Mouse (Mus musculus) hindbrain, postnatal 0 days (tissue): ENCODE results near the gene Zfp120. TPM values are rescaled to one million over a fixed set of nuclear protein-coding genes. Genes with fewer than 3 reads are reported as not detected.
"Not testable (repeated sequence)": the region's sequence is repeated elsewhere in the genome, so short reads cannot be mapped to it uniquely, and the experiment has no call there.

ENCODE experiments used
- ATAC-seq: fragments of 200-750 bp; cut with Nextera tagmentation; 2 replicates; pipeline ENCODE4 v1.8.0; 2017; ENCODE audit warnings: mild to moderate bottlenecking, moderate TSS enrichment, moderate library complexity
- DNase-seq: peaks from one replicate; pipeline ENCODE4 v3.0.0-alpha.2; 2015; ENCODE audit warnings: low spot score
- H3K27ac ChIP-seq: fragments of 300-500 bp; sonication (generic); 2 replicates; pipeline ENCODE4 v1.5.1; 2014; ENCODE audit warnings: mild to moderate bottlenecking
- H3K27me3 ChIP-seq: fragments of 300-500 bp; sonication (generic); 2 replicates; pipeline ENCODE4 v1.6.1; 2014; ENCODE audit warnings: low read length, mixed read lengths; ENCODE audit not compliant: insufficient read depth
- H3K36me3 ChIP-seq: fragments of 300-500 bp; sonication (generic); 2 replicates; pipeline ENCODE4 v1.6.1; 2014; ENCODE audit warnings: low read length, mixed read lengths; ENCODE audit not compliant: insufficient read depth
- H3K4me1 ChIP-seq: fragments of 300-500 bp; sonication (generic); 2 replicates; pipeline ENCODE4 v1.6.1; 2014; ENCODE audit warnings: antibody characterized with exemption, low read length, mixed read lengths; ENCODE audit not compliant: insufficient read depth
- H3K4me2 ChIP-seq: fragments of 300-500 bp; sonication (generic); 2 replicates; pipeline ENCODE4 v1.6.1; 2014; ENCODE audit warnings: low read depth, mild to moderate bottlenecking, low read length, moderate library complexity, mixed read lengths
- H3K4me3 ChIP-seq: fragments of 300-500 bp; sonication (generic); 2 replicates; pipeline ENCODE4 v1.5.1; 2014; ENCODE audit warnings: low read length
- H3K9ac ChIP-seq: fragments of 300-500 bp; sonication (generic); replicated peaks from 2 replicates; pipeline ENCODE4 v1.6.1; 2014; ENCODE audit warnings: mild to moderate bottlenecking, low read length, moderate library complexity, mixed read lengths
- H3K9me3 ChIP-seq: fragments of 300-500 bp; sonication (generic); 2 replicates; pipeline ENCODE4 v1.6.1; 2016; ENCODE audit warnings: low read length, mixed read lengths
- CTCF ChIP-seq: IDR thresholded peaks from 2 replicates; pipeline ENCODE4 v1.5.1; 2016; ENCODE audit warnings: antibody characterized with exemption, control low read depth, low read depth
- WGBS: fragments of 180-500 bp; shearing (Covaris S2); extraction: QIAGEN DNeasy Blood & Tissue Kit; methylation state at CpG from one replicate; pipeline ENCODE4 v1.1.7; 2014; 5-methylcytosine and 5-hydroxymethylcytosine counted together
- polyA plus RNA-seq: library from polyadenylated mRNA; unstranded; fragments of >200 nt; fragmentation: Nextera tagmentation; extraction: Ambion mirVana; gene quantifications from 2 replicates; pipeline ENCODE4 v1.2.1, GENCODE M21; 2015
- total RNA-seq: library from RNA; depleted of rRNA; stranded (reverse); fragments of >200 nt; gene quantifications from 2 replicates; pipeline ENCODE4 v1.2.3, GENCODE M21; 2014; rRNA removed

The Zfp120 gene
- total and polyA plus RNA-seq, 2 experiments from 2014 or later, result 3.4 to 5.6 TPM

GRCm38 (mm10) chr2:150111247-150111912 is 25.1 kb downstream of the Zfp120 start:
- Histone ChIP-seq H3K27ac (no peak overlapping the region), H3K4me1 (no peaks in the 10 kb centered on the region), H3K9me3 (peaks cover 19% of the 10 kb centered on the region; the same call in 1 of the 2 replicates), H3K4me2 (no peak overlapping the region), H3K27me3 (no peaks in the 10 kb centered on the region), H3K9ac (no peak overlapping the region), H3K4me3 (no peak overlapping the region), H3K36me3 (peaks cover 10% of the 10 kb centered on the region)
- WGBS, result 85% methylated on average over 10 of the region's 10 CpGs
- TF ChIP-seq CTCF, result no peak
- ATAC-seq, result no peak
- DNase-seq, result no peak

GRCm38 (mm10) chr2:150099618-150100017 is 36.9 kb downstream of the Zfp120 start:
- H3K4me2 ChIP-seq, H3K27ac ChIP-seq, H3K36me3 ChIP-seq, H3K9me3 ChIP-seq, H3K9ac ChIP-seq, H3K27me3 ChIP-seq, H3K4me1 ChIP-seq, H3K4me3 ChIP-seq: not testable (repeated sequence)
- WGBS, result 16% methylated on average over 2 of the region's 2 CpGs
- DNase-seq, result peak; percentile 85
- ATAC-seq, result peak; percentile 62; the same call in 1 of the 2 replicates
- TF ChIP-seq CTCF, result peak; percentile 61

Other genes starting within 250 kb of the Zfp120 start
- not detected in 2 replicates for gene Gm10770, start 43.0 kb upstream of the Zfp120 start, total RNA-seq
- gene Gm10770, start 43.0 kb upstream of the Zfp120 start, polyA plus RNA-seq, result not detected in 2 replicates
- gene Gm14139, start 45.0 kb upstream of the Zfp120 start, total RNA-seq, result not detected in 2 replicates
- gene Gm14139, start 45.0 kb upstream of the Zfp120 start, polyA plus RNA-seq, result not detected in 2 replicates
- 3.2 and 5.0 TPM in 2 replicates for gene Zfp937, start 81.4 kb upstream of the Zfp120 start, total RNA-seq
- gene Zfp937, start 81.4 kb upstream of the Zfp120 start, polyA plus RNA-seq, result 6.2 and 6.9 TPM in 2 replicates
- 0.18 TPM in 1 of 2 replicates, not detected in the other for gene Gm21994, start 118.9 kb upstream of the Zfp120 start, total RNA-seq
- 2.2 and 2.8 TPM in 2 replicates for gene Gm21994, start 118.9 kb upstream of the Zfp120 start, polyA plus RNA-seq
- not detected in 2 replicates for gene Gm14124, start 120.8 kb upstream of the Zfp120 start, total RNA-seq
- gene Gm14124, start 120.8 kb upstream of the Zfp120 start, polyA plus RNA-seq, result 0.09 TPM in 1 of 2 replicates, not detected in the other
- gene Gm10130, start 187.0 kb upstream of the Zfp120 start, total RNA-seq, result not detected in 2 replicates
- 0.79 and 1.3 TPM in 2 replicates for gene Gm10130, start 187.0 kb upstream of the Zfp120 start, polyA plus RNA-seq
- 6.8 and 13.5 TPM in 2 replicates for gene 3300002I08Rik, start 226.1 kb upstream of the Zfp120 start, total RNA-seq
- 12.3 and 13.0 TPM in 2 replicates for gene 3300002I08Rik, start 226.1 kb upstream of the Zfp120 start, polyA plus RNA-seq